Mouse (Mus musculus) testis, adult 2 months (tissue): ENCODE data around the gene Arhgap35.

Experiments used
- CTCF ChIP-seq: fragments of 200-500 bp; IDR thresholded peaks from 2 replicates; pipeline ENCODE4 v1.5.1; 2012; ENCODE audit warnings: low read depth, mild to moderate bottlenecking, inconsistent platforms, low read length, moderate library complexity; ENCODE audit not compliant: control insufficient read depth, insufficient read depth, insufficient replicate concordance
- POLR2A ChIP-seq: fragments of 200-500 bp; IDR thresholded peaks from 2 replicates; pipeline ENCODE4 v1.6.1; 2012; ENCODE audit warnings: low read depth, mild to moderate bottlenecking, inconsistent platforms, low read length, moderate library complexity; ENCODE audit not compliant: control insufficient read depth

DNA sequence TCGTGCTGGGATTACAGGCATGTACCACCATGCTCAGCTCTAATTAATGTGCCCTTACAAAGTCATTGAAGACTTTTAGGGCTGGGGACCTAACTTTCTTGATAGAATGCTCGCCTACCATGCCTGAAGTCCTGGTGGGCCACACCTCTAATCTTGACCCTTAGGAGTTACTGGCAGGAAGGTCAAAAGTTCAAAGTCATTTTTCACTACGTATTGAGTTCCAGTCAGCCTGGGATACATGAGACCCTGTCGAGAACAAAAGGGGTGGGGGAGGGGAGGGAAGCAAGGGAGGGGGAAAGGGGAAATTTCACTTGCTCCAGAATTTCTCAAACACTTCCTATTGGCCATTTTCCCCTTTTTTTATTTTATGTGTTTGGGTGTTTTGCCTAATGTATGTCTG, 8.3 kb upstream of the Arhgap35 start:
- TF ChIP-seq CTCF (no peak), POLR2A (no peak)
